Mouse (Mus musculus) cerebellum, postnatal 10 days (tissue): ENCODE measurements around the gene Olfr578.

ENCODE experiments used
- DNase-seq, 2 experiments: peaks; one replicate each; pipeline ENCODE4 v3.0.0; 2021; ENCODE audit warnings: mixed read lengths in 2 of 2

Olfr578 gene

DNA sequence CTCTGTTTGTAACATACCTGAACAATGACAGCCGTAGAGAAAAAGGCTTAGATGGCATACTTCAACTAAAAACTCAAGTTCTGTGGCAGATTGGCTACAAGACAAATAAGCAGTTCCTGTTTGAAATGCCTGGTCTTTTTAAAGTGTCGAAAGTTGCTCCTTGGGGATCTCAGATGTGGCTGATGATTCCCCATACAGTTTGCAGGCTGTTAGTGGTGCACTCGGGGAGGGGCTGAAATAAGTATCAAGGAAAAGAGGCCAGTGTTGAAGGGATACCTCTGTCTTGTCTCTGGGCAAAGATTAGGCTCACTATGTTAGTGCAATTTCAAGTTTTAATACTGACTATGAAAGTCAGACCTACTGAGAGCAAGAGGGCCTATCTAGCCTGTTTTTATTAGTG is at the start of gene Olfr578:
Gene Olfr578, minus strand, starts transcription at position 101 of the 400 bp plus-strand sequence.
- DNase-seq, result no peak

DNA sequence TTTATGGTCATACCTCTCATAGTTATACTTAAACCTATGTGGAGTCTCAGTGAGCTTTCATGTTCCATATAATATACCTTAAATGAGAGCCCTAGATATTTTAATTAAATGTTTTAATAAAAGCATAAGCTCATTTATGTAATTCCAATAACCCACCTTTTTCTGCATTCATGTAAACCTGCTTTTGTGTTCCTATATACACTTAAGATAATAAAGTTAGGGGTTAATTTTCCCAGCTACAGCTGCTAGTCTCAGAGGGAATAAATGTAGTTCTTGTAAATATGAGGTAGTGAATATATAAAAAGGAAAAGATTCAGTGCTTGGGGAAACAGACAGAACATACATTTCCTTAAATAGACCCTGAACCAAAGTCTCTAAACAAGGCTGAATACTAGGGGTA is 48.6 kb upstream of the Olfr578 start, which contains the start of gene Olfr582:
Gene Olfr582, plus strand, starts transcription at position 301 of the 400 bp plus-strand sequence.
- no peak for DNase-seq

DNA sequence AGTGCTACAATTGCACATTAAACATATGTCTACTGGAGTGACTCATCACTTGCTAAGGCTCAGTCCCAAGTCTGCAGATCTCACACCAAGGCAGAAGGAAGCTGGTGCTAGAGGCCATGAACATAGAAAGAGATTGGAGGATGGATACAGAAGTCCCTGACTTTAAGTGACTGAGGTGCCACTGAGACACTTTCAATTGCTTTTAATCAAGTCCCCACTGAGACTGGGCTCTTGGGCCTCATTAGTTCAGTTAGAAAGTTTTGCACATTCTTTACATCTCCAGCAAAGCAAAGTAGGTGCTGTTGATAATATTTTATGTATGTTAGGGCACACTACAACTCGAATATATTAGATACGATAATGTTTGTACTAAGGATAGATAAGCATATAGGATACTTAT is 13.3 kb downstream of the Olfr578 start, which contains the start of gene Olfr577:
Gene Olfr577, minus strand, starts transcription at position 101 of the 400 bp plus-strand sequence.
- no peak for DNase-seq

DNA sequence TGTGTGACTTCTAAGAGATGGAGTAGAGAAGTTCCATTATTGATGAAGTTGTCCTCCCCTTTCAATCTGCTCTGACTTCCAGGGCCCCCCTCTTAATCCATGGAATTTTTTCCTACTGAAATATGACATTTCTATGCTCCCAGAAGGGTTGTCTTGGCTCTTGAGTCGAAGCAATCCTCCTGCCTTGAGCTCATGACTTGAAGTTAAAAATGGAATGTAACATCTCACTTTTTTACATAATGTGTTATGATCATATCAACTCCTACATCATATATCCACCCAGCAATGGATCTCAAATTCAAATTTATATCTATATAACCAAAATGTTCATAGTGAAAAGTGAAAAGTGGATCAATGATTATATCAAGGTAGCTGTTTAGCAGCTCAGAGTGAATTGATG is 14.7 kb downstream of the Olfr578 start:
- no peak for DNase-seq

DNA sequence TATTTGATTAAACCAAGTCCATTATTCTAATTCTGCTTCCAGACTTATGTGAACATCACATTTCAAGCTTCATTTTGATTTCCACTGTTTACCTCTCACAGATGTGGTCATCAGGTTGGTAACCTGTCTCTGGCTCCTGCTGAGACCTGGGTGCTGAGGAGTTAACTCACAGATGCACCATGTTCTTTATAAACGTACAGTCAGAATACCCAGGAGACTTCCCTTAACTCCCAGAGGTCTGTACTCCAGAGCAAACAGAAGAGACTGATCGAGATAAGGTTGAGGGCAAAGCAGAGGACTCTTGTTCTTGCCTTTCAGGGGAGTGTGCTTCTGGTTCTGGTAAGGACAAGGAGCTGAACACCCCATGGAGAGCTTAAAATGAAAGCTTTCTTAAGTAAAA is 26.8 kb downstream of the Olfr578 start, which contains the start of gene Olfr576:
Gene Olfr576, plus strand, starts transcription at position 301 of the 400 bp plus-strand sequence.
- no peak for DNase-seq

DNA sequence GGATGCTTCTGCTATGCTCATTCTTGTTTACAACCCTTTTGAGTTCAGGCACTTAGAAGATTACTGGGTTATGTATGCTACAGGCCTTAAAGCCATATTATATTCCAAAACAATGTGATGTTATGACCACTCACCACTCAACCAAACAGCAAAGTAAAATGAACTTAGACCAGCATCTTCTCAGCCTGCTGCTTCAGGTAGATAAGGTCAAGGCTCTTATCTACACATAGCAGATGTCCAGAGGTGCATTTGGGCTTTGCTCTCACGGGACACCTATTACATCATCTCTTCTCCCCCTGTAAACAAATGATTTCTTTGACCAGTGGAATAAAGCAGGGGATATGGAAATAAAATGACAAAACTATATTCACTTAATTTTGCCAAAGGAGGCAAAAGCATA is 30.5 kb downstream of the Olfr578 start, which contains the start of gene Olfr575:
Gene Olfr575, minus strand, starts transcription at position 183 of the 400 bp plus-strand sequence.
- DNase-seq, result no peak

DNA sequence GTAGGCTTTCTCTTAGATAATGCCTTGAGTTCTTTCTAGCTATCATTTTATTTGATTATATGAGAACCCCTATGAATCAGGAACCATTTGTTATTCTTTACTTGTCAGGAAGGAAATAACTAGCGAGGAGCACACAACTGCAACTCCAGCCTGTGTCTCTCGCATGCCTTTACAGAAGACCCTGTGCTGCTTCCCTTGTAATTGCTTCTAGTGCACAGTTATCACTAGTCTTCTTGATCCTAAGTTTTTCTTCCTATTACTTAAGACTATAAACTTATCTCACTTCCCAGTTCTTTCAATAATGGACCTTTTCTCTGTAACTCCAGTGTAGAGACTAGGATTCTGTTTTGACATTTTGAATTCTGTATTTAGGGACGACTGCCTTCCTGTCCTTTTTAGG is 31.0 kb downstream of the Olfr578 start:
- DNase-seq, result no peak

DNA sequence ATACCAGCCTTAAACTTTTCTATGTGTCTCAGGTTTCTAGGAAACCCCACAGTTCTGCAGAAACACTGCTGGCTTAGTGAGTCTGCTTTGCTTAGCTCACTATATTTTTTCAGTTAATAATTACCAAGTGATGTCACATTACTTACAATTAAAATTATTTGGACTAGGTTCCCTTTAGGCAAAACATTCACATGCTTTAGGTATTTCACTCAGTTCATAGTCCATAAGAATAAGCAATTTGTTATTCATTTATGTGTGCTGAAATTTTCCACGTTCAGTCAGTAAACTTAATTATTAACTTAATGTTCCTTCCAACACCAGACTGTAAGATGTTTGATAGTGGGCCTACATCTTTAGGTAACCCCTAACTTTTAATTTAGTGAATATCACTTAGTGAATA is 38.4 kb downstream of the Olfr578 start:
- DNase-seq, result no peak

DNA sequence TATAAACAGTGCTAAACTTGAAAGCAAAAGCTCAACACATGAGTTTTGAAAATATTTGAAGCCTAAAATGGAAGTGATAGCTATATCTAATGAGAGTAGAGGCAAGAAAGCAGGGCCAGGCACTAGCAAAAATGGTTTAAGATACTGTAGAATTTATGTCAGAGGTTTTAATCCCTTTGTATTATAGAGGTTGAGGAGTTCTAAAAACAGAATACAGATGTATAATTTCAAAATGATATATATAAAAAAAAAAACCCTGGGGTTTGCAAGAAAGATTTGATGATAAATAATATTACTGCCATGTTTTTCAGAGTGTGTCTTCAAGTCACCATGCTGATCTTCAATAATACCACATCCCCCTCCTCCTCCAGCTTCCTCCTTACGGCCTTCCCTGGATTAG is 41.0 kb downstream of the Olfr578 start, which contains the start of gene Olfr574:
Gene Olfr574, plus strand, starts transcription at position 301 of the 400 bp plus-strand sequence.
- DNase-seq, result no peak

DNA sequence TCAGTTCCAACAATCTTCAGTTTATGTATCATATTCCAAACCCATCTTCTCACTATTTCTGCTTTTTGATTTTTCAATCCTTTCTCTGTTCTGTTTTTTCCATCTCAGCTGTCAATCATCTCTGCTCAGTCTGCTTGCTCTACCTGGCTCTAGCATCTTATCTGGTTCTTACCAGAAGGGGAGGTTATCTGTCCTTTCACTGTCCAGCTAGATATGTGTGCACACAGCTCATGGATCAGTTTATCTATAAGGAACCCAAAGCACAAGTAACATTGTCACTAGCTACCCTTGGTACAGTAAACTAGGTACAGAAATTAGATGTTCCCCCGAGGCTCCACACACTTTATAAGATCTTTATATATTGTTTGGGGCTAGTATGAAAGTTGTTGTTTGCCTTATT is 45.7 kb downstream of the Olfr578 start:
- no peak for DNase-seq

DNA sequence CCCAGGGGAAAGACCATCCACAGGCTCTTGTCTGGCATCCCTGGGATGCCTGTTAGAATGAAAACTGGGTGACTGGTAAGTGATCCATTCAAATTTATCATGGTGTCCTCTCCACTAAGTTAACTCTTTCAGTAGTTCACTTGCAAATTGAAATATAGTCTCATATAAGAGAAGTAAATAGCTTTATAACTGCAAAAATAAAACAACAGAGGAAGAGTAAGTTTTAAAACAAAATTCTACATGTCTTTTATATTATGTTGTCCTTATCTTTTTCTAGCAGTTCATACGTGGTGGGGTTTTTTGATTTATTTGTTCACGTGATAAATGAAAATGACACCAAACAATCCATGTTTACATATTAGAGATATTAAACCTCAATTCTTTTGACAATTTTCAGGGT is 46.6 kb downstream of the Olfr578 start, which contains the start of gene Olfr573-ps1:
Gene Olfr573-ps1, minus strand, starts transcription at position 101 of the 400 bp plus-strand sequence.
- DNase-seq, result no peak
